Mouse (Mus musculus) lung, postnatal 0 days (tissue): ENCODE results near the gene Mier3. TPM values are rescaled to one million over a fixed set of nuclear protein-coding genes. Genes with fewer than 3 reads are reported as not detected.

ENCODE experiments used
- ATAC-seq: fragments of 200-750 bp; cut with Nextera tagmentation; 2 replicates; pipeline ENCODE4 v1.8.0; 2017; ENCODE audit warnings: moderate library complexity
- DNase-seq: peaks from one replicate; pipeline ENCODE4 v3.0.0-alpha.2; 2016; ENCODE audit warnings: low spot score
- H3K27ac ChIP-seq: fragments of 300-500 bp; sonication (generic); 2 replicates; pipeline ENCODE4 v1.5.1; 2014; ENCODE audit warnings: antibody characterized with exemption, mild to moderate bottlenecking, low read length, mixed read lengths
- H3K27me3 ChIP-seq: fragments of 300-500 bp; sonication (generic); replicated peaks from 2 replicates; pipeline ENCODE4 v1.6.1; 2014; ENCODE audit warnings: low read length, mixed read lengths; ENCODE audit not compliant: insufficient read depth
- H3K36me3 ChIP-seq: fragments of 300-500 bp; sonication (generic); 2 replicates; pipeline ENCODE4 v1.6.1; 2014; ENCODE audit warnings: low read length, mixed read lengths; ENCODE audit not compliant: insufficient read depth
- H3K4me1 ChIP-seq: fragments of 300-500 bp; sonication (generic); 2 replicates; pipeline ENCODE4 v1.6.1; 2014; ENCODE audit warnings: antibody characterized with exemption, low read depth, low read length, mixed read lengths; ENCODE audit not compliant: insufficient read depth
- H3K4me2 ChIP-seq: fragments of 300-500 bp; sonication (generic); replicated peaks from 2 replicates; pipeline ENCODE4 v1.6.1; 2014; ENCODE audit warnings: low read depth, mild to moderate bottlenecking, low read length, moderate library complexity, mixed read lengths
- H3K4me3 ChIP-seq: fragments of 300-500 bp; sonication (generic); 2 replicates; pipeline ENCODE4 v1.5.1; 2014; ENCODE audit warnings: low read depth, low read length
- H3K9ac ChIP-seq: fragments of 300-500 bp; sonication (generic); replicated peaks from 2 replicates; pipeline ENCODE4 v1.6.1; 2014; ENCODE audit warnings: low read depth, mild to moderate bottlenecking
- H3K9me3 ChIP-seq: fragments of 300-500 bp; sonication (generic); 2 replicates; pipeline ENCODE4 v1.6.1; 2016; ENCODE audit warnings: low read length, mixed read lengths
- CTCF ChIP-seq: IDR thresholded peaks from 2 replicates; pipeline ENCODE4 v1.5.1; 2016; ENCODE audit warnings: antibody characterized with exemption, mild to moderate bottlenecking
- EP300 ChIP-seq: IDR thresholded peaks from 2 replicates; pipeline ENCODE4 v1.6.1; 2016; ENCODE audit warnings: antibody characterized with exemption, mild to moderate bottlenecking, control low read depth
- WGBS: fragments of 180-500 bp; shearing (Covaris S2); extraction: QIAGEN DNeasy Blood & Tissue Kit; methylation state at CpG from one replicate; pipeline ENCODE4 v1.1.7; 2014; 5-methylcytosine and 5-hydroxymethylcytosine counted together
- polyA plus RNA-seq: library from polyadenylated mRNA; unstranded; fragments of >200 nt; fragmentation: Nextera tagmentation; extraction: Ambion mirVana; gene quantifications from 2 replicates; pipeline ENCODE4 v1.2.1, GENCODE M21; 2015

Gene Mier3
- polyA plus RNA-seq, 1 experiment from 2014 or later = 10.2 TPM

GRCm38 (mm10) chr13:111724811-111725164 is 44.0 kb downstream of the Mier3 start:
- Histone ChIP-seq H3K4me2 (peak overlapping the region; percentile 80), H3K9me3 (peaks cover 4% of the 10 kb centered on the region; the same call in 1 of the 2 replicates), H3K27ac (peak overlapping the region; percentile 11; the same call in 1 of the 2 replicates), H3K27me3 (no peaks in the 10 kb centered on the region), H3K9ac (no peak overlapping the region), H3K36me3 (no peaks in the 10 kb centered on the region), H3K4me3 (peak overlapping the region; percentile 62), H3K4me1 (no peaks in the 10 kb centered on the region; the same call in 1 of the 2 replicates)
- DNase-seq (no peak), ATAC-seq (no peak)
- WGBS = under 1% methylated on average over 18 of the region's 18 CpGs
- TF ChIP-seq EP300 (no peak), CTCF (no peak)

- no peaks in the 10 kb centered on the region for H3K27me3 ChIP-seq
- no peak for TF ChIP-seq EP300
- TF ChIP-seq CTCF = 0 out of 2 replicates have a peak, but pooled peaks have one; percentile 13
- under 1% methylated on average over 53 of the region's 65 CpGs for WGBS
These were observed 44.6 kb downstream of the Mier3 start for GRCm38 (mm10) chr13:111725165-111726077.

GRCm38 (mm10) chr13:111726898-111727297 is 46.1 kb downstream of the Mier3 start:
- Histone ChIP-seq H3K27me3 (no peaks in the 10 kb centered on the region), H3K4me2 (no peak overlapping the region)
- 94% methylated on average over 5 of the region's 5 CpGs for WGBS

More at GRCm38 (mm10) chr13:111725165-111726077, 44.6 kb downstream of the Mier3 start:
- Histone ChIP-seq H3K27ac (peak overlapping the region; percentile 85), H3K4me2 (peak overlapping the region; percentile 80), H3K4me1 (no peaks in the 10 kb centered on the region; the same call in 1 of the 2 replicates), H3K36me3 (no peaks in the 10 kb centered on the region), H3K9ac (peak overlapping the region; percentile 48), H3K4me3 (peak overlapping the region; percentile 62), H3K9me3 (peaks cover 4% of the 10 kb centered on the region; the same call in 1 of the 2 replicates)
- peak; percentile 98 for ATAC-seq
- peak; percentile 98 for DNase-seq

GRCm38 (mm10) chr13:111741204-111741990 is 60.6 kb downstream of the Mier3 start:
- no peak overlapping the region for H3K4me2 ChIP-seq
- no peaks in the 10 kb centered on the region for H3K4me1 ChIP-seq
- no peaks in the 10 kb centered on the region for H3K9me3 ChIP-seq
- TF ChIP-seq CTCF (no peak), EP300 (no peak)
- ATAC-seq (no peak), DNase-seq (no peak)
- no peak overlapping the region for H3K27ac ChIP-seq
- no peaks in the 10 kb centered on the region for H3K36me3 ChIP-seq
- H3K9ac ChIP-seq = no peak overlapping the region
- 72% methylated on average over 7 of the region's 7 CpGs for WGBS
- H3K4me3 ChIP-seq = no peak overlapping the region
- H3K27me3 ChIP-seq = no peaks in the 10 kb centered on the region

More at GRCm38 (mm10) chr13:111726898-111727297, 46.1 kb downstream of the Mier3 start:
- Histone ChIP-seq H3K9me3 (peaks cover 4% of the 10 kb centered on the region; the same call in 1 of the 2 replicates), H3K9ac (no peak overlapping the region), H3K27ac (no peak overlapping the region), H3K36me3 (no peaks in the 10 kb centered on the region), H3K4me1 (no peaks in the 10 kb centered on the region; the same call in 1 of the 2 replicates), H3K4me3 (no peak overlapping the region)
- TF ChIP-seq EP300 (no peak), CTCF (no peak)
- DNase-seq = no peak
- no peak for ATAC-seq

- H3K4me1 ChIP-seq = no peaks in the 10 kb centered on the region
- ATAC-seq = no peak
- H3K27me3 ChIP-seq = no peaks in the 10 kb centered on the region
- H3K9ac ChIP-seq = no peak overlapping the region
- H3K4me2 ChIP-seq = no peak overlapping the region
- H3K4me3 ChIP-seq = no peak overlapping the region
- DNase-seq = peak; percentile 78
- H3K9me3 ChIP-seq = no peaks in the 10 kb centered on the region
- no peak for TF ChIP-seq EP300
- TF ChIP-seq CTCF = peak; percentile 81
- H3K36me3 ChIP-seq = no peaks in the 10 kb centered on the region
- H3K27ac ChIP-seq = no peak overlapping the region
- 54% methylated on average over 6 of the region's 6 CpGs for WGBS
These were observed 61.3 kb downstream of the Mier3 start for GRCm38 (mm10) chr13:111741991-111742615.
